Mouse (Mus musculus): ENCODE measurements around the gene Bbx. TPM values are rescaled to one million over a fixed set of nuclear protein-coding genes. Genes with fewer than 3 reads are reported as not detected.

Bbx gene
- polyA plus RNA-seq, 1 experiment from 2014 or later = 8.9 TPM

DNA sequence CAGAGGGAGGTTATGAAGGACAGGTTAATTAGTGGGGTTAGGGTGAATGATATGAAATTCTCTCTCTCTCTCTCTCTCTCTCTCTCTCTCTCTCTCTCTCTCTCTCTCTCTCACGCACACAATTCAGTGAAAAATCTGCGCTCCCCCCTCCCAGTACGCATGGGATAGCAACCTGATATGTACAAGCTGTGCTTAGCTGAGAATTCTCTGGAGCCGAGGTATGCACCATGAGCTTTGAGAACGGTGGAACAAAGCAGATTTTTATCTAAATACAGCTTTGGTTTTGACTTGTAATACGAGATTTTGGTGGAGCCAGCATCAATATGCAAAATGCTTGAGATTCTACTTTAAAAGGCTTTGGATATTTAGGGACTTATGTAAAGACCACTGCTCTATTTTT, 243.1 kb downstream of the Bbx start:
- H3K27ac ChIP-seq = no peak overlapping the region
- no peak for ATAC-seq (ENCODE audit: low read depth)
- H3K4me1 ChIP-seq (replicated peaks) = peaks cover 5% of the 10 kb centered on the region; the same call in 1 of the 2 replicates
- DNase-seq = no peak
- no peaks in the 10 kb centered on the region for H3K27me3 ChIP-seq
- no peak overlapping the region for H3K4me3 ChIP-seq (replicated peaks)
- WGBS (ENCODE audit: insufficient replicate concordance) = 57% methylated on average over 6 of the region's 6 CpGs
- H3K4me2 ChIP-seq = no peak overlapping the region
- no peaks in the 10 kb centered on the region for H3K9me3 ChIP-seq (replicated peaks)
- H3K36me3 ChIP-seq = no peaks in the 10 kb centered on the region
- no peak overlapping the region for H3K9ac ChIP-seq

DNA sequence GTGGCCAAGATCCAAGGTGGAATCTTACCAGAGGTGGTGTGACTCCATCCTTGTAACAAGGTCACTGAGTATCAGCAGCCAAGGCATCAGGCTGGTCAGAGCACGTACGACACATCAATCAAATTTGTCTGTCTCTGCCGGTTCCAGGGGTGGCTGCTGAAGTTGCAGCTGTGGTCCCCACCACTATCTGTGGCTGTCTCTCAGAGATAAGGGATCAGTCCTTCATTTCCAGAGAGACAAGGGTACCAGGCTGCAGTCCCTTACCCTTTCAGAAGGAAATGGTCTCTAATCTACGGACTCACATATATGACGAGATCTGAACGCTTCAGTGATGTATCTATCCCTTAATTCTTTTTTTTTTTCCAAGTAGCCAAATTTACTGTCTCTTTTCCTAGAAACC, 245.6 kb downstream of the Bbx start:
- WGBS (ENCODE audit: insufficient replicate concordance) = 17% methylated on average over 6 of the region's 6 CpGs
- H3K4me3 ChIP-seq (replicated peaks) = no peak overlapping the region
- peaks cover 5% of the 10 kb centered on the region; the same call in 1 of the 2 replicates for H3K4me1 ChIP-seq (replicated peaks)
- H3K27me3 ChIP-seq = no peaks in the 10 kb centered on the region
- H3K27ac ChIP-seq = no peak overlapping the region
- no peak overlapping the region for H3K9ac ChIP-seq
- H3K9me3 ChIP-seq (replicated peaks) = no peaks in the 10 kb centered on the region
- no peak for ATAC-seq (ENCODE audit: low read depth)
- DNase-seq = no peak
- no peaks in the 10 kb centered on the region for H3K36me3 ChIP-seq
- no peak overlapping the region for H3K4me2 ChIP-seq

GRCm38 (mm10) chr16:50185041-50185440, 247.1 kb downstream of the Bbx start:
- no peak overlapping the region for H3K27ac ChIP-seq
- H3K9ac ChIP-seq = no peak overlapping the region
- DNase-seq (no peak), ATAC-seq (ENCODE audit: low read depth) (no peak)
- no peak overlapping the region for H3K4me3 ChIP-seq (replicated peaks)
- peaks cover 5% of the 10 kb centered on the region; the same call in 1 of the 2 replicates for H3K4me1 ChIP-seq (replicated peaks)
- no peaks in the 10 kb centered on the region for H3K9me3 ChIP-seq (replicated peaks)
- H3K36me3 ChIP-seq = no peaks in the 10 kb centered on the region
- no peak overlapping the region for H3K4me2 ChIP-seq
- 32% methylated on average over 5 of the region's 5 CpGs for WGBS (ENCODE audit: insufficient replicate concordance)
- H3K27me3 ChIP-seq = no peaks in the 10 kb centered on the region

DNA sequence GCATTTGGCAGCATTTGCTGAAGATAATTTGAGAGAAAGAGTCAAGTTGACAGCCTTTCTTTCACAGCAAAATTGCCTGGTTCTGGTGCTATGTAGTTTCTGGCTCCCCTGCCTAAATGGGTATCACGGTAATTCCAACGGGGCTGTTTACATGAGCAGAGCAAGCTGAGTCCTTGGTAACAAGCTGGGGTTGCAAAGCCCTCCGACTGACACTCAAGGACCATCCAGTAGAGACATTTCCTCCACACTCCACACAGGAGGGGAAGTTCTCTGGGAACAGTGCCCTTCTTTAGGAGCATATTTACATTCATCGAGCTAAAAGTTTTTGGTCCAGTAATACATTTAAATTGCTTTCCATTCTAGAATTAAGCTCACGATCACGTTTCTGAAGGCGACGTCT, 249.2 kb downstream of the Bbx start:
- ATAC-seq (ENCODE audit: low read depth) (no peak), DNase-seq (no peak)
- H3K9me3 ChIP-seq (replicated peaks) = no peaks in the 10 kb centered on the region
- H3K4me3 ChIP-seq (replicated peaks) = no peak overlapping the region
- no peak overlapping the region for H3K9ac ChIP-seq
- H3K36me3 ChIP-seq = no peaks in the 10 kb centered on the region
- no peak overlapping the region for H3K27ac ChIP-seq
- WGBS (ENCODE audit: insufficient replicate concordance) = 70% methylated on average over 8 of the region's 8 CpGs
- no peak overlapping the region for H3K4me2 ChIP-seq
- no peaks in the 10 kb centered on the region for H3K27me3 ChIP-seq
- peaks cover 5% of the 10 kb centered on the region; the same call in 1 of the 2 replicates for H3K4me1 ChIP-seq (replicated peaks)

GRCm38 (mm10) chr16:50182561-50182960, 249.6 kb downstream of the Bbx start:
- H3K36me3 ChIP-seq = no peaks in the 10 kb centered on the region
- peaks cover 5% of the 10 kb centered on the region; the same call in 1 of the 2 replicates for H3K4me1 ChIP-seq (replicated peaks)
- no peak overlapping the region for H3K27ac ChIP-seq
- no peak for DNase-seq
- no peaks in the 10 kb centered on the region for H3K9me3 ChIP-seq (replicated peaks)
- WGBS (ENCODE audit: insufficient replicate concordance) = 71% methylated on average over 10 of the region's 10 CpGs
- no peaks in the 10 kb centered on the region for H3K27me3 ChIP-seq
- no peak for ATAC-seq (ENCODE audit: low read depth)
- no peak overlapping the region for H3K4me3 ChIP-seq (replicated peaks)
- no peak overlapping the region for H3K9ac ChIP-seq
- no peak overlapping the region for H3K4me2 ChIP-seq

DNA sequence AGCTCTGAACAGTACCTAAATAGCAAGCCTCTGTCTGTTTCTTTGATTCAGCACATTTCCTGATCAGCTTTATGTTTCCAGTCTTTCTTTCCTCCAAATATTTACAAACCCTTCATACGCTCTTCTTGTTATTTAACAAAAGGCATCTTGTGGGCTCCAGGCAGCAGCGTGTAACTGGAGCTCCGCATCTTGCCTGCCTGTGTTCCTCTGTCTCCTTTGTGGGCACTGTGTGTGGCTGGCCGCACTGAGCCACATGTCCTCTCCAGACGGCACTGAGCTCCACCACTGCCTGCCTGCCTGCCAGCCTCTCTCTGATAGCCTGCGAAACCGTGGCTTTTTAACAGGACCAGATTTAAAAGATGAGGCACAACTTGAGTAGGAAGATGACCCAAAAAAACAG, 259.4 kb downstream of the Bbx start:
- no peak for DNase-seq
- no peaks in the 10 kb centered on the region for H3K27me3 ChIP-seq
- H3K4me3 ChIP-seq (replicated peaks) = no peak overlapping the region
- no peak for ATAC-seq (ENCODE audit: low read depth)
- WGBS (ENCODE audit: insufficient replicate concordance) = 62% methylated on average over 7 of the region's 7 CpGs
- H3K27ac ChIP-seq = no peak overlapping the region
- no peak overlapping the region for H3K9ac ChIP-seq
- no peaks in the 10 kb centered on the region for H3K4me1 ChIP-seq (replicated peaks)
- no peak overlapping the region for H3K4me2 ChIP-seq
- H3K36me3 ChIP-seq = no peaks in the 10 kb centered on the region
- no peaks in the 10 kb centered on the region for H3K9me3 ChIP-seq (replicated peaks)

GRCm38 (mm10) chr16:50170812-50171211, 261.4 kb downstream of the Bbx start:
- no peak for DNase-seq
- Histone ChIP-seq H3K4me3 (replicated peaks) (no peak overlapping the region), H3K4me2 (no peak overlapping the region), H3K27me3 (no peaks in the 10 kb centered on the region), H3K27ac (no peak overlapping the region), H3K9me3 (replicated peaks) (no peaks in the 10 kb centered on the region), H3K4me1 (replicated peaks) (no peaks in the 10 kb centered on the region), H3K36me3 (no peaks in the 10 kb centered on the region), H3K9ac (no peak overlapping the region)
- ATAC-seq (ENCODE audit: low read depth) = no peak
- 81% methylated on average over 5 of the region's 5 CpGs for WGBS (ENCODE audit: insufficient replicate concordance)

- Histone ChIP-seq H3K4me3 (replicated peaks) (no peak overlapping the region), H3K27me3 (no peaks in the 10 kb centered on the region), H3K36me3 (no peaks in the 10 kb centered on the region), H3K4me1 (replicated peaks) (no peaks in the 10 kb centered on the region), H3K27ac (no peak overlapping the region), H3K9ac (no peak overlapping the region), H3K4me2 (no peak overlapping the region), H3K9me3 (replicated peaks) (no peaks in the 10 kb centered on the region)
- DNase-seq (no peak), ATAC-seq (ENCODE audit: low read depth) (no peak)
- whole genome bisulfite sequencing (ENCODE audit: insufficient replicate concordance) = 73% methylated on average over 10 of the region's 10 CpGs
These were observed 264.2 kb downstream of the Bbx start for GRCm38 (mm10) chr16:50167983-50168299.

DNA sequence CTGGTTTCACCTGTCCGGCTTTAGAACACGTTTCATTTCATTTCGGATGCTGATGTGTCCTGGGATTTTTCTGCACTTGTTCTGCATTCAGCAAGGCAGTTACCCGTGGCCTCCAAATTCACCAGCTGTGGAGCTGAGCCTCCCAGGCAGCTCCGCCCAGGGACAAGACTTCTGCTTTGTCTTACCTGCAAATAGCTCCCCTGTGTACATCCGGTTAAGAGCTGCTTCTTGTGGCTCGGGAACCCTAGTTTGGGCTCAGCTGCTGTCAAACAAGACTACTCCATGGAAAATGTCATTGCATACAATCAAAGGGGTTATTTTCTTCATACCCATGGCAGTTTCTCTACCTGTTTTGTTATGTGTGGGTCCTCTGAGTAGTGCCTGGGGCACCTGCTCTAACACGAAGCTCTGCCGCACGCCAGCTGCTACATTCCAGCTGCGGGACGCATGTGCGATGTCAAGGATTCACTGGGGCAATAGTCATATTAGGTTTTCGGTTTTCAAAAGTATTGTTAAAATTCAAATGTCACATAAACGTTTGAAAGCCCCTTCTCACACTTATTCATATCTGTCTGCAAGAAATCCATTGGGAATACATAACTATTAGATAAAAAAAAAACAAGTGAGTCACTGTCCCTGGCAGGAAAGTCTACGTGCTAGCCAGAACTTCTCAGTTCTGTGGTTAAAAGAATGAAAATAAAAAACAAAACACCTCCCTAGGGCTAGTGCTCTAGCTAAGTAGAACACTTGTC, 264.8 kb downstream of the Bbx start:
- DNase-seq = no peak
- Histone ChIP-seq H3K4me1 (replicated peaks) (no peaks in the 10 kb centered on the region), H3K4me3 (replicated peaks) (no peak overlapping the region), H3K9ac (no peak overlapping the region), H3K4me2 (no peak overlapping the region), H3K36me3 (no peaks in the 10 kb centered on the region), H3K9me3 (replicated peaks) (no peaks in the 10 kb centered on the region), H3K27ac (no peak overlapping the region), H3K27me3 (no peaks in the 10 kb centered on the region)
- WGBS (ENCODE audit: insufficient replicate concordance) = 72% methylated on average over 16 of the region's 16 CpGs
- ATAC-seq (ENCODE audit: low read depth) = no peak

DNA sequence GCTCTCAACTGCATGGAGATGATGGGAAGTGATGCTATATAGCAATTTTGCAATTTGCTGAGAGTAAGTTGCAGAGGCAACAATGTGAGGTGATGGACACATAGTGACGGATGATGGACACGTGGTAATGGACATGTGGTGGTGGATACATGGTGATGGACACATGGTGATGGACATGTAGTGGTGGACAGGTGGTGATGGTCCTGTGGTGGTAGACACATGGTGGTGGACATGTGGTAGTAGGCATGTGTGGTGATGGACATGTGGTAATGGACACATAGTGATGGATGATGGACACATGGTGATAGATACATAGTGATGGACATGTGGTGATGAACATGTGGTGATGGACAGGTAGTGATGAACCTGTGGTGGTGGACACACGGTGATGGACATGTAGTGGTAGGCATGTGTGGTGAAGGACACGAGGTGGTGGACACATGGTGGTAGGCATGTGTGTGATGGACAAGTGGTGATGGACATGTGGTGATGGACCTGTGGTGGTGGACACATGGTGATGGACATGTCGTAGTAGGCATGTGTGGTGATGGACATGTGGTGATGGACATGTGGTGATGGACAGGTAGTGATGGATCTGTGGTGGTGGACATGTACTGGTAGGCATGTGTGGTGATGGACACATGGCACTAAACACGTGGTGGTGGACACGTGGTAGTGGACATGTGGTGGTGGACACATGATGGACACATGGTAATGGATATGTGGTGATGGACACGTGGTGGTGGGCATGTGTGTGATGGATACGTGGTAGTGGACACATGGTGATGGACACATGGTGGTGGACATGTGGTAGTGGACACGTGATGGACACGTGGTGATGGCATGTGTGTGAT, 271.5 kb downstream of the Bbx start:
- no peak for ATAC-seq (ENCODE audit: low read depth)
- Histone ChIP-seq H3K9ac (no peak overlapping the region), H3K27ac (no peak overlapping the region), H3K9me3 (replicated peaks) (no peaks in the 10 kb centered on the region), H3K4me3 (replicated peaks) (no peak overlapping the region), H3K4me2 (no peak overlapping the region), H3K36me3 (no peaks in the 10 kb centered on the region), H3K4me1 (replicated peaks) (no peaks in the 10 kb centered on the region), H3K27me3 (no peaks in the 10 kb centered on the region)
- WGBS (ENCODE audit: insufficient replicate concordance) = 70% methylated on average over 11 of the region's 11 CpGs
- DNase-seq = no peak

DNA sequence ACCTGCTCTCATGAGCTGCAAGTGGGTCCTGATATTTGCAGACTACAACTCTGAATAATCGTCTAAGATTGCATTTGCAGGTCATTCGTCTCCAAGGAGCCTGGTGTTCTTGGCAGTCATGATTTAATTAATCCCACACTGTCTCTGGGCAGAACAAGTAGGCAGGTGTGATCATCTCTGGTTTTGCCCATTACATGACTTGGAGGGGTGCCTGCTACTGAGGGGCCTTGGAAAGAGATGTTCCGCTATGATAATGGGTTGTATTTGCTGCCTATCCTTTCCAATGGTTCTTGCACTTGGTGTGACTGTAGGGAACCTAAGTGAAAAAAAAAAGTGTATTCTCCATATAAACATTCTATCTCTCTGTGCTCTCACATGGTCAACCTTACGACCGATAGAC, 273.6 kb downstream of the Bbx start:
- Histone ChIP-seq H3K4me3 (replicated peaks) (no peak overlapping the region), H3K9me3 (replicated peaks) (no peaks in the 10 kb centered on the region), H3K4me2 (no peak overlapping the region), H3K36me3 (no peaks in the 10 kb centered on the region), H3K9ac (no peak overlapping the region), H3K27ac (no peak overlapping the region), H3K27me3 (no peaks in the 10 kb centered on the region), H3K4me1 (replicated peaks) (no peaks in the 10 kb centered on the region)
- WGBS (ENCODE audit: insufficient replicate concordance) = 75% methylated on average over 5 of the region's 5 CpGs
- ATAC-seq (ENCODE audit: low read depth) = no peak
- no peak for DNase-seq

GRCm38 (mm10) chr16:50149606-50150005, 282.6 kb downstream of the Bbx start:
- Histone ChIP-seq H3K4me1 (replicated peaks) (no peaks in the 10 kb centered on the region), H3K9ac (no peak overlapping the region), H3K9me3 (replicated peaks) (no peaks in the 10 kb centered on the region; the same call in 1 of the 2 replicates), H3K27ac (no peak overlapping the region), H3K4me3 (replicated peaks) (no peak overlapping the region), H3K4me2 (no peak overlapping the region), H3K36me3 (no peaks in the 10 kb centered on the region), H3K27me3 (no peaks in the 10 kb centered on the region)
- WGBS (ENCODE audit: insufficient replicate concordance) = 67% methylated on average over 4 of the region's 4 CpGs
- DNase-seq = no peak
- ATAC-seq (ENCODE audit: low read depth) = no peak
